Mouse (Mus musculus) midbrain, embryonic 11.5 days (tissue): Measurements from ENCODE around the gene Hoxb3. TPM values are rescaled to one million over a fixed set of nuclear protein-coding genes. Genes with fewer than 3 reads are reported as not detected.

ENCODE experiments used
- ATAC-seq: fragments of 200-750 bp; cut with Nextera tagmentation; 2 replicates; pipeline ENCODE4 v1.8.0; 2017; ENCODE audit warnings: moderate TSS enrichment, moderate library complexity; ENCODE audit not compliant: low FRiP score
- DNase-seq: peaks from one replicate; pipeline ENCODE4 v3.0.0; 2015; ENCODE audit warnings: low spot score; ENCODE audit errors: missing footprints
- H3K27ac ChIP-seq: fragments of 300-500 bp; sonication (generic); 2 replicates; pipeline ENCODE4 v1.5.1; 2014; ENCODE audit warnings: low read depth, low read length
- H3K27me3 ChIP-seq: fragments of 300-500 bp; sonication (generic); 2 replicates; pipeline ENCODE4 v1.6.1; 2014; ENCODE audit warnings: mild to moderate bottlenecking, low read length, moderate library complexity, mixed read lengths; ENCODE audit not compliant: control insufficient read depth, insufficient read depth
- H3K36me3 ChIP-seq: fragments of 300-500 bp; sonication (generic); 2 replicates; pipeline ENCODE4 v1.6.1; 2014; ENCODE audit warnings: mild to moderate bottlenecking, low read length, moderate library complexity, mixed read lengths; ENCODE audit not compliant: control insufficient read depth, insufficient read depth
- H3K4me1 ChIP-seq: fragments of 300-500 bp; sonication (generic); 2 replicates; pipeline ENCODE4 v1.6.1; 2014; ENCODE audit warnings: low read length; ENCODE audit not compliant: control insufficient read depth, insufficient read depth
- H3K4me2 ChIP-seq: fragments of 300-500 bp; sonication (generic); 2 replicates; pipeline ENCODE4 v1.6.1; 2014; ENCODE audit warnings: mild to moderate bottlenecking, moderate library complexity
- H3K4me3 ChIP-seq: fragments of 300-500 bp; sonication (generic); 2 replicates; pipeline ENCODE4 v1.5.1; 2014; ENCODE audit warnings: low read depth, low read length
- H3K9ac ChIP-seq: fragments of 300-500 bp; sonication (generic); 2 replicates; pipeline ENCODE4 v1.6.1; 2014; ENCODE audit warnings: low read length
- H3K9me3 ChIP-seq: fragments of 300-500 bp; sonication (generic); 2 replicates; pipeline ENCODE4 v1.6.1; 2016; ENCODE audit warnings: low read length; ENCODE audit not compliant: control insufficient read depth
- WGBS: fragments of 180-500 bp; shearing (Covaris S2); extraction: QIAGEN DNeasy Blood & Tissue Kit; methylation state at CpG from one replicate; pipeline ENCODE4 v1.1.7; 2014; 5-methylcytosine and 5-hydroxymethylcytosine counted together
- polyA plus RNA-seq: library from polyadenylated mRNA; unstranded; fragments of >200 nt; fragmentation: Nextera tagmentation; extraction: Ambion mirVana; gene quantifications from 2 replicates; pipeline ENCODE4 v1.2.1, GENCODE M21; 2014

Hoxb3 gene
- polyA plus RNA-seq, 1 experiment from 2014 or later = not detected

DNA sequence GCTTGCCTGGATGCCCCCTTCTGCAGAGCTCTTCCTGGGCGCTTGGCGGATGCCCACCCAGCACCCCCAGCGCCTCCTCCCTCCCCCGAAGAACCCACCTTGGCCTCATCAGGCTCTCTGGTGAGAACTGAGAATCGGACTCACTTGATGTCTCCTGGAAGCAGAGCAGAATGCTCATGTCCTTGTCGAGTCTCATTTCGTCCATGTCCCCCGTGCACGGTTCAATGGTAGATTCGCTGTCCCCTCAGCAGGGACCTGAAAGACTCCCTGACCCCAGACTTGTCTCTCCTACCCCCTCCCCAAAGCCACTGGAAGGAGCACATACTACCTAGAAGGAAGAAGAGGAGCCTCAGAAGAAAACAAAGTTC lies 22.1 kb upstream of the Hoxb3 start:
- Histone ChIP-seq H3K4me3 (no peak overlapping the region), H3K27ac (no peak overlapping the region), H3K4me1 (no peaks in the 10 kb centered on the region), H3K9ac (no peak overlapping the region), H3K4me2 (no peak overlapping the region), H3K36me3 (no peaks in the 10 kb centered on the region), H3K9me3 (no peaks in the 10 kb centered on the region), H3K27me3 (peaks cover 100% of the 10 kb centered on the region)
- DNase-seq = peak; percentile 94
- ATAC-seq = no peak
- WGBS = 5% methylated on average over 10 of the region's 10 CpGs

DNA sequence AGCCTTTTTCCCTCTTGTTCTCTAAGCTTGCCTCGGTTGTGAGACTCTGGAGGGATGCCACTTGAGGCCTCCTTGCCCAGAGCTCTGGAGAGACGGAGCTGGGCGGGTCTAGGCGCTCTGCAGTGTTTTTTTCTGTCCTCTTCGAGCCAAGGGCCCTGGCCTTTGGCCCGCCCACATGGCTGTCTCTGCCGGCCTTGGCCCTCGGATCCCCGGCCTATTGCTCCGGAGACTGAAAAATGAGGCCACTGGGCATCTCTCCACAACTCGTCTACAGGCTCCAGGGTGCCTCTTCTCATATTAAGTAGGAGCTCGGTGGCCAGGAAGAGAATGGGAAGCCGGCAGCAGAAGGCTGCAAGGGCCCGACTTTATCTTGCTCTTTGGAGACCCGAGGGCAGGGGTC lies 21.3 kb upstream of the Hoxb3 start:
- no peak for ATAC-seq
- no peak overlapping the region for H3K9ac ChIP-seq
- H3K27me3 ChIP-seq = peaks cover 100% of the 10 kb centered on the region
- 1% methylated on average over 15 of the region's 15 CpGs for WGBS
- H3K4me2 ChIP-seq = no peak overlapping the region
- DNase-seq = peak; percentile 94
- H3K4me3 ChIP-seq = no peak overlapping the region
- H3K9me3 ChIP-seq = no peaks in the 10 kb centered on the region
- H3K4me1 ChIP-seq = no peaks in the 10 kb centered on the region
- H3K27ac ChIP-seq = no peak overlapping the region
- H3K36me3 ChIP-seq = no peaks in the 10 kb centered on the region

DNA sequence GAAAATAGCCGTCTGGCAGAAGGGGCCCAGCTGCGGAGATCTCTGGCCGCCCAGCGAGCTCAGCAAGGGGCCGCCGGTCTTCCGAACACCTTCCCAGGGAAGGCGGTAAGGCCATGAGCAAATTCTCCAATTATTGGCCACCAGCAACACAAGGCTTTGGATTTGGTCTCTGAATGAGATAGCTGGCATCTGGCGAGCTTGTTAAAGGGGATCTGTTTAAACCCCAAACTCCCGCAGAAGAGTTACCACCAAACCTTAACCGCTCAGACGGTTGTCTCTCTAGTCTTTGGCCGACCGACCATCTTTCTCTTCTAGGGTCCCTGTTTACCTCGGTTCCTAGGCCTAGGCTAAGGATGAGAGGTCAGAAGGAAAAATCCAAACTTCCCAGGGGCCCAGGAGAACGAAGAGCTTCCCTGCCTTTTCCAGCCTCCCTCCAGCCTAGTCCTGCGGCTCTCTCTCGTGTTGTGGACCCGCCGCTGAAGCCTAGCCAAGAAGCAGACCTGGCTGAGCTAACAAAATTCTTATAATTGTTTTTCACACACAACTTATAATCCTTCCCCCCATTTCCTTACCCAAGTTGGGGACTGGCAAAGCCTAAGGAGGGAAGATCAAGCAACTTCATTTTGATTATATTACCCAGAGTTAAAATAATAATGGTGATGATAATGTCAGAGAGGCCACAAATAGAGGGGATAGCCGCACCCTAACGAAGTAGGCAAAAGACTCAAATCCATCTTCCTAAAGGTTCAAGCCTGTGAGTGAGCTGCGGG lies 20.6 kb upstream of the Hoxb3 start:
- no peaks in the 10 kb centered on the region for H3K9me3 ChIP-seq

DNA sequence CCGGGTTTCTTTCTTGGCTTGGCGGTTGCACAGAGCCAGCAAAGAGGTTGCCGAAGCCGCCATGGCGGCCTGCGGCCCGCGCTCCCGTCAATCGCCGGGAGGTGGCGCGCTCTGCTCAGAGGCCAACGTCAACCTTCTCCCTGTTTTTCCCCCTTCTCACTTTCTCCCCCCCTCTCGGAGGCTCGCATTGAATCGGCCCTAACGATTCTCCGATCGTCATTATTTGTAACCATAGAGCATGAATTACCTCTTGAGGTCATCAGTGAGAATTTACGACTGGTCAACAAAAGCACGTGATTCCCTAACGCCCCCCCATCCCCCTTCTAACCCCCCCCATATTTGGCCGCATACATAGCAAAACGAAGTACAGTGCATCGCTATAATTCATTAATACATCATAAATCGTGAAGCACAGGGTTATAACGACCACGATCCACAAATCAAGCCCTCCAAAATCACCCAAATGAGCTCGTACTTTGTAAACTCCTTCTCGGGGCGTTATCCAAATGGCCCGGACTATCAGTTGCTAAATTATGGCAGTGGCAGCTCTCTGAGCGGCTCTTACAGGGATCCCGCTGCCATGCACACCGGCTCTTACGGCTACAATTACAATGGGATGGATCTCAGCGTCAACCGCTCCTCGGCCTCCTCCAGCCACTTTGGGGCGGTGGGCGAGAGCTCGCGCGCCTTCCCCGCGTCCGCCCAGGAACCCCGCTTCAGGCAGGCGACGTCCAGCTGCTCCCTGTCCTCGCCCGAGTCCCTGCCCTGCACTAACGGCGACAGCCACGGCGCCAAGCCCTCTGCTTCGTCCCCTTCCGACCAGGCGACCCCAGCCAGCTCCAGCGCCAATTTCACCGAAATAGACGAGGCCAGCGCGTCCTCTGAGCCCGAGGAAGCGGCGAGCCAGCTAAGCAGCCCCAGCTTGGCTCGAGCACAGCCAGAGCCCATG lies 19.7 kb upstream of the Hoxb3 start, which contains the start of gene Hoxb5:
Gene Hoxb5 (plus strand): TSS at position 186 of the 949 bp plus-strand sequence.
- Histone ChIP-seq H3K9me3 (no peaks in the 10 kb centered on the region), H3K4me1 (no peaks in the 10 kb centered on the region), H3K27ac (no peak within 1 kb of the TSS), H3K4me3 (no peak within 1 kb of the TSS), H3K27me3 (peaks cover 100% of the 10 kb centered on the region), H3K4me2 (no peak within 1 kb of the TSS), H3K36me3 (no peaks in the 10 kb centered on the region), H3K9ac (no peak within 1 kb of the TSS)
- WGBS = 1% methylated on average over 69 of the region's 69 CpGs
- ATAC-seq = no peak
- DNase-seq = peak; percentile 95

More for the DNA sequence above, 20.6 kb upstream of the Hoxb3 start:
- Histone ChIP-seq H3K4me2 (no peak overlapping the region), H3K4me3 (no peak overlapping the region), H3K36me3 (no peaks in the 10 kb centered on the region), H3K4me1 (no peaks in the 10 kb centered on the region), H3K27me3 (peaks cover 100% of the 10 kb centered on the region), H3K9ac (no peak overlapping the region), H3K27ac (no peak overlapping the region)
- no peak for ATAC-seq
- 4% methylated on average over 23 of the region's 23 CpGs for WGBS
- DNase-seq = peak; percentile 95

DNA sequence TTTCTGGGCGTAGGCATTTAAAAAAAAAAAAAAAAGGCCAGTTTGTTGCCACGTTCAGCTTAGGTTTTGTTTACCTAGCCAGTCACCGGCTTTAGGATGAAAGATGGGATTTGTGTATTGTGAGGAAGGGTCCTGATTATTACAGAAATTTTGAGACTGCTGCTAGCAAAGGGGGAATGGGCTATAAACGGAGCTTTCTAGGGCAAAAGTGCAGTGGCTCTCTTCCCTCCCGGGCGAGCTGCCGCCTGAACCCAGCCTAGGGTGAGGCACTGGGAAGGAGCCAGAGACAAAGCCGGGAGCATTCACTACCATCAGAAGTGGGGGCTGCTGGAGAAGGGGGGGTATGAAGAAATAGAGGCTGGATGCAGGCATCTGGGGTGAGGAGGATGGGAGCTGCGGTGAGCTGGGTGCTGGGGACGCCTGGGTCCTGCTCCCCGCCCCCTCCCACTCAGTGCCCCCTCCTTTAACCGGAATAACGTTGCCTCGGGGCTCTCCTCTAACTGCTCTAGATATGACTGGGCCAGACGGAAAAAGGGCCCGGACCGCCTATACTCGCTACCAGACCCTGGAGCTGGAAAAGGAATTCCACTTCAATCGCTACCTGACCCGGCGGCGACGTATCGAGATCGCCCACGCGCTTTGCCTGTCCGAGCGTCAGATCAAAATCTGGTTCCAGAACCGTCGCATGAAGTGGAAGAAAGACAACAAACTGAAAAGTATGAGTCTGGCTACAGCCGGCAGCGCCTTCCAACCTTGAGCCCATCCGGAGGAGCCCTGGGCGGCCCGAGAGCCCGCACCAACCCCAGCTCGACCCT lies 18.5 kb upstream of the Hoxb3 start:
- H3K36me3 ChIP-seq = no peaks in the 10 kb centered on the region
- DNase-seq (peak; percentile 95), ATAC-seq (no peak)
- peaks cover 100% of the 10 kb centered on the region for H3K27me3 ChIP-seq
- no peaks in the 10 kb centered on the region for H3K9me3 ChIP-seq
- no peak overlapping the region for H3K27ac ChIP-seq
- H3K4me3 ChIP-seq = no peak overlapping the region
- H3K9ac ChIP-seq = no peak overlapping the region
- under 1% methylated on average over 38 of the region's 38 CpGs for WGBS
- no peaks in the 10 kb centered on the region for H3K4me1 ChIP-seq
- H3K4me2 ChIP-seq = no peak overlapping the region

DNA sequence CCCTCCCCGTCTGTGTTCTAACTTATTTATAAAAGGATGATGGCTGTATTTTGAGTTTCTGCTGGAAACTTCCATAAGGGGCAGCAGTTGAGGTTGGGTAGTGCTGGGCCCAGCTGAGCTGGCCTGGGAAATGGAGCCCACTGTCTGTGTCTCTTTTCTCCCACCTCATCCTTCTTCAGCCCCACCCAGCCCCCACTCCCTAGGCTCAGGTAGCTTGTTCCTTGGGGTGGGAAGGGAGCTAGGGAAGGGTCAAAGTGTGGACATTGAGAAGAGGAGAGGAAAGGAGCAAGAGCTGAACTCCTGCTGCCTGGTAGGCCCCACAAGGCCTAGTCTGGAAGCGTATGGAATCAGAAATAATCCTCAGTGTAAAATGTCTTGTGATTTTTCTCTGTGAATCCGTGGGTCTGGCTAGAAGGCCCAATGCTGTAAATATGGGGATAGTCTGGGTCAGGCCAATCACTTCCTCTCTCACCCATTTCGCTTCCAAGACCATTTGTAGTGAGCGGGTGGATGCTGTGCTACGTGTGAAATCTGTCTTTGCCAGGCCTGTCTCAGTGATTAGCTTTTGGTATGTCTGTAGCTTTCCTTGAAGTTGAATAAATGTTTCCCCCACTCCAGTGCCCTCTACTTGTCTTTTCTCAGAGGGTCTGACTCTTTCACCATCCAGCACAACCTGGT lies 17.5 kb upstream of the Hoxb3 start:
- WGBS = 11% methylated on average over 6 of the region's 6 CpGs

DNA sequence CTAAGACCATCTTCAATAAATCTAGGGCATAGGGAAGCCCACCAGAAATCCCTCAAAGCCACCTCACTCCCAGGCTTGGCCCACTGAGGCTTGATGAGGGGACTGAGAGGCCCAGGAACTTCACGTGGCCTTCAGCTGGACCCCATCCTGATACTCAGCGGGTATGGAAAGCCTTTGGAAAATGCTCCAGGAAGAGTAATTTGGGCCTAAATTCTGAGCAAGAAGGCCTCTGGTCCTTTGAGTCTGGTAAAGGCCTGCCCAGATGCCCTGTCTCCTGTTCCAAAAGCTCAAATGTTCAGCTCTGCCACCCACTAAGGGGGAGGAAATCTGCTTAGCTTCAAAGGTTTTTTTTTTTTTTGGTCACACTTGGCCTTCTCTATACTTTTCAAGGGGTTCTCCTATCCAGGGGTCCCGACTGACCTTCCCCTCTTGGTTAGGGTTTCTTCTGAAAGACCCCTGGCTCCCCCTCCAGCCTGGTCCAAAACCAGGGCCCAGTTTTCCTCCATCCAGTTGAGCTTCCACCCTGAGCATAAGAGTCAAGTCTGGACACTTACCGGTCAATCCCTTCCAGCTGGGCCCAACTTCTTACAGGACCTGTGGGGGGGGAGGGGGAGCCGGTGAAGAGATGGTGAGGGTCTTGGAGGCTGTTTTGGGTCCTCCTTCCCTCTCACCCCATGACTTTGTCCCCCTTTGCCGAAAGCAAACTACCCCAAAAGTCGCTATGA lies 16.8 kb upstream of the Hoxb3 start:
- H3K36me3 ChIP-seq = no peaks in the 10 kb centered on the region
- WGBS = 5% methylated on average over 7 of the region's 7 CpGs
- no peaks in the 10 kb centered on the region for H3K4me1 ChIP-seq
- H3K9me3 ChIP-seq = no peaks in the 10 kb centered on the region
- H3K27ac ChIP-seq = no peak overlapping the region
- H3K9ac ChIP-seq = no peak overlapping the region
- H3K4me3 ChIP-seq = no peak overlapping the region
- H3K4me2 ChIP-seq = no peak overlapping the region
- peaks cover 100% of the 10 kb centered on the region for H3K27me3 ChIP-seq
- no peak for ATAC-seq
- DNase-seq = peak; percentile 94

More for the DNA sequence above, 17.5 kb upstream of the Hoxb3 start:
- Histone ChIP-seq H3K4me3 (no peak overlapping the region), H3K36me3 (no peaks in the 10 kb centered on the region), H3K9ac (no peak overlapping the region), H3K27me3 (peaks cover 100% of the 10 kb centered on the region), H3K4me2 (no peak overlapping the region), H3K27ac (no peak overlapping the region), H3K9me3 (no peaks in the 10 kb centered on the region), H3K4me1 (no peaks in the 10 kb centered on the region)
- DNase-seq (peak; percentile 92), ATAC-seq (no peak)

DNA sequence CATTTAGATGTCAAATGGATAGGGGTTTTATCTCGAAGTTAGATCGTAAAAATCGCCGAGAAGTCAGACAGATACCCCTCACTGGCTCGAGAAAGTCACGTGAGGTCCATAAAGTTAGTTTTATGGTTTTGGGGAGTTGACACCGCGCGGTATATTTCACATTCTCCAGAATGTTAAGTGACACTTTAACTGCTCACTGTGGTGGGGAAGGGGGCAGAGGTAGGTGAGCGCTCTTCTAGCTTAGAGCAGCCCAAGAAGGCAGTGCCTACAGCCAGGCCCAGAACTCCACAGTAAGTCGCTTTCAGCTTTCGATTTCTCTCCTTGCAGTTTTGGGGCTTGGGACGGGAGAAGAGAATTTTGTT lies 16.2 kb upstream of the Hoxb3 start:
- WGBS = 2% methylated on average over 13 of the region's 13 CpGs
- H3K4me1 ChIP-seq = 0 out of 2 replicates have a peak, but pooled peaks cover 2% of the 10 kb centered on the region
- ATAC-seq = no peak
- H3K36me3 ChIP-seq = no peaks in the 10 kb centered on the region
- no peak for DNase-seq
- no peak overlapping the region for H3K4me3 ChIP-seq
- peaks cover 100% of the 10 kb centered on the region for H3K27me3 ChIP-seq
- no peak overlapping the region for H3K4me2 ChIP-seq
- no peaks in the 10 kb centered on the region for H3K9me3 ChIP-seq
- no peak overlapping the region for H3K9ac ChIP-seq
- H3K27ac ChIP-seq = no peak overlapping the region
